Mouse (Mus musculus) frontal cortex, postnatal 36 days (tissue): ENCODE measurements at regions not wholly inside any gene's neighbourhood (a gene's known extent, or its start where the extent isn't known, plus 50 kb on each side); places are given as distances from the start of the nearest gene placed in this dataset.

ENCODE experiments used
- DNase-seq, 2 experiments: peaks; one replicate each; pipeline ENCODE4 v3.0.0; 2022; ENCODE audit warnings: low spot score in 2 of 2

- DNase-seq, result no peak
These were observed 134.9 kb upstream of the Igfbp3 start for GRCm38 (mm10) chr11:7348601-7349000.

GRCm38 (mm10) chr11:7337826-7338225 lies 124.1 kb upstream of the Igfbp3 start:
- no peak for DNase-seq

DNA sequence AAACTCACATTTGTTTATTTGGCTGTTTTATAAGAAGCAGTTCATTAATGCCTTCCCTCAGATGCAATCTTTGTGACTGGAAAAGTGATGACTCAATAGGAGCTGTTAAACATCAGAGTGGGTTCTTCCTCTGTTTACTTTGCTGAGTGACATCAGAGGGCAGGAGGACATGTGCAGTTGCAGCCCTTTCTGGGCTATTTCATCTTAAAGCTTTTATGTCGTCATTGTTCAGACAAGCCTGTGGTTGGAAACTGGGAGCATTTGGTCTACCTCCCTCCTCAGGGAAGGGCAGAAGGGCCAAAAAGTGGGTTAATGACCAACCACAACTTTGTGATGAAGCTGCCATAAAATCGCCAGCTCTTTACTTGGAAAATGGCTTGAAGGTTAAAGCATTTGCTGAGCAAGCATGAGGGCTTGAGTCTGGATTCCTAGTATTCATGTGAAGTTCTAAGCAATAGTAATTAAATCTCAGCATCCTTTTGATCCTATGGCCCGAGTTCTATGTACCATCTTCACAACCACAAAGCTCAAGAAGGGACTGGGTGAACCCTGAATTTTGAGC lies 103.8 kb upstream of the Igfbp3 start:
- no peak for DNase-seq

DNA sequence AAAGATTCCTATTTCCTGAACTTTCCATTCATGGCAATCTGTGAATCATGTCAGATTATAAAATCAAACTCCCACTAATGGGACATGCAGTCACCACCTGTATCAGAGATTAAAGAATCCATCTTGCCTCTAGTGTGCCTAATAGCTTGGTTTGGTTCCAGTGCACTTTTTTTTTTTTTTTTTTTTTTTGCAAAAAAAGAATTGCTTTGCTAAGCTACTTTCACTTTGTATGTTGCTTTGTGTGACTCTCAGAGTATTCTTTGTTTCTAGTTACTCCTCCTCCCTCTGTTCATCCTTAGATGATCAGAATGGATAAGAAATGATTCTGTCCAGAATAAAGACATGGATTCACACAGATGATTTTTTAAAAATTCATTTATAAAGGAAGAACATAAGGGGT lies 82.5 kb upstream of the Igfbp3 start:
- no peak for DNase-seq

GRCm38 (mm10) chr11:7289242-7289938 lies 75.7 kb upstream of the Igfbp3 start:
- DNase-seq, result no peak

GRCm38 (mm10) chr11:7284836-7285490 lies 71.2 kb upstream of the Igfbp3 start:
- DNase-seq, result no peak

GRCm38 (mm10) chr11:7282981-7283380 lies 69.3 kb upstream of the Igfbp3 start:
- DNase-seq, result no peak

- no peak for DNase-seq
These were observed 68.5 kb upstream of the Igfbp3 start for GRCm38 (mm10) chr11:7282188-7282587.

DNA sequence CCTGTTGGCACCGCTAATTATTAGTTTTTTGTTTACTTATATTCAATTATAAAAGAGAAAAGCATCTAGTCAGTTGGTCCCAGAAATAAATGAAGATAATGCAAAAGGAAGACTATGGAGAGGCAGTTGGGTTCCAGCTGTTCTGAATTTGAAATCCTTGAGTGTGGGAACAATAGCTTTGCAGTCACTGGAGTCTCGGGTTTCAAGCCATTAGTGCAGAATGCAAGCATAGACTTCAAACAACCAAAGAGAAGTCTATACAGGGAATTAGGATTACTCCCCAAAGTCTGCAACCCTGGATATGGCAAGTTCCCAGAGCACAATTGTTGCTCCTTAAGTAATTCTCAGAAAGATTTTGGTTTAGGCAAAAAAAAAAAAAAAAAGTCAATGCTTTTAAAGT lies 67.9 kb upstream of the Igfbp3 start:
- DNase-seq, result no peak

DNA sequence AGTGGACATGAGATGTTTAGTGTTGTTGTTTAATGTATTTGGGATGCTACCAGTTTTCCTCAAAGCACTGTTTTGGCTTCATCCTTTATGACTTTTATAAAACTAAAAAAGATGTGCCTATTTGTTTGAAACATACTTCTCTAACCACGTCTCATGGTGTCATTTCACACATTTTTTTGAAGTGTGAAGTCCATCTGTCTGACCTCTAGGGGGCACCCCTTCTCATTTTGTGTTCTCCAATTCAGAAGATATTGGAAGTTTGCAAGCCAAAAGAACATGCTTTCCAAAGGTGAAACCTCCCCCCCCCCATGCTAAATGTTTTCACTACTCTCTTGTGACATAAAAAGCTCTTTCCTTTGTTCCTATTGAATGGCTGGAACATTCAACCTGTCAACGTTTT lies 66.2 kb upstream of the Igfbp3 start:
- no peak for DNase-seq

- DNase-seq, result no peak
These were observed 58.8 kb upstream of the Igfbp3 start for GRCm38 (mm10) chr11:7272543-7272942.

- DNase-seq, result no peak
These were observed 57.2 kb upstream of the Igfbp3 start for GRCm38 (mm10) chr11:7270916-7271315.

- no peak for DNase-seq
These were observed 50.2 kb upstream of the Igfbp3 start for GRCm38 (mm10) chr11:7263971-7264370.
